Mouse (Mus musculus) CH12.LX (cell line): ENCODE measurements around the gene Cuta. TPM values are rescaled to one million over a fixed set of nuclear protein-coding genes. Genes with fewer than 3 reads are reported as not detected.

Experiments used
- DNase-seq: peaks from one replicate; pipeline ENCODE4 v3.0.0-alpha.2; 2013; ENCODE audit errors: extremely low read depth
- H3K27ac ChIP-seq: 2 replicates; pipeline ENCODE4 v1.5.1; 2012; ENCODE audit warnings: low read depth, mild to moderate bottlenecking, control low read depth, moderate library complexity; ENCODE audit not compliant: insufficient read depth
- H3K27me3 ChIP-seq: replicated peaks from 2 replicates; pipeline ENCODE3; 2012; ENCODE audit warnings: inconsistent platforms
- H3K36me3 ChIP-seq, 2 experiments: replicated peaks in 1 of 2; 2 replicates each; pipeline versions ENCODE3 to v1.6.1; 2012; ENCODE audit warnings: inconsistent platforms in 1 of 2, low read length in 1 of 2, mild to moderate bottlenecking in 1 of 2, mixed read lengths in 1 of 2, moderate library complexity in 1 of 2; ENCODE audit not compliant: control insufficient read depth in 1 of 2, insufficient read depth in 1 of 2
- H3K4me1 ChIP-seq, 2 experiments: 2 replicates each; pipeline ENCODE4 v1.6.1; 2012; ENCODE audit warnings: inconsistent platforms in 1 of 2, moderate library complexity in 1 of 2; ENCODE audit not compliant: insufficient read depth in 2 of 2, control insufficient read depth in 1 of 2
- H3K4me2 ChIP-seq: 2 replicates; pipeline ENCODE4 v1.6.1; 2012; ENCODE audit warnings: low read depth, mild to moderate bottlenecking, control low read depth; ENCODE audit not compliant: poor library complexity, insufficient read depth, severe bottlenecking
- H3K4me3 ChIP-seq, 3 experiments: fragments of 150-350 bp in 1 of 3; sonication (generic) in 1 of 3; replicated peaks in 1 of 3; 2 replicates each; pipeline versions ENCODE3 to v1.5.1; 2011 to 2012; ENCODE audit warnings: low read depth in 2 of 3, low read length in 2 of 3, mild to moderate bottlenecking in 2 of 3, moderate library complexity in 2 of 3, control low read depth in 1 of 3, improper control_type of control experiment in 1 of 3, inconsistent platforms in 1 of 3, mixed read lengths in 1 of 3; ENCODE audit not compliant: poor library complexity in 1 of 3
- H3K79me2 ChIP-seq: replicated peaks from 2 replicates; pipeline ENCODE4 v1.6.1; 2012; ENCODE audit warnings: mild to moderate bottlenecking, moderate library complexity; ENCODE audit not compliant: control insufficient read depth, poor library complexity, insufficient read depth, severe bottlenecking; ENCODE audit errors: extremely low read depth
- H3K9ac ChIP-seq: 2 replicates; pipeline ENCODE4 v1.6.1; 2012; ENCODE audit warnings: low read depth, mild to moderate bottlenecking, control low read depth, moderate library complexity; ENCODE audit not compliant: insufficient read depth
- H3K9me3 ChIP-seq: replicated peaks from 2 replicates; pipeline ENCODE3; 2012; ENCODE audit warnings: low read length, inconsistent platforms, mixed read lengths
- BHLHE40 ChIP-seq: IDR thresholded peaks from 2 replicates; pipeline ENCODE4 v1.6.1; 2011; ENCODE audit warnings: mild to moderate bottlenecking, low read depth, low read length, improper control_type of control experiment
- CHD1 ChIP-seq: IDR thresholded peaks from 2 replicates; pipeline ENCODE4 v1.6.1; 2012; ENCODE audit warnings: low read depth, low read length, improper control_type of control experiment, inconsistent platforms
- CTCF ChIP-seq, 2 experiments: IDR thresholded peaks in 1 of 2; conservative IDR thresholded peaks in 1 of 2; 2 replicates each; pipeline ENCODE4 v1.5.1; 2011 to 2012; ENCODE audit warnings: low read depth in 2 of 2, low read length in 2 of 2, improper control_type of control experiment in 1 of 2, inconsistent platforms in 1 of 2, mild to moderate bottlenecking in 1 of 2, moderate library complexity in 1 of 2
- EP300 ChIP-seq: IDR thresholded peaks from 2 replicates; pipeline ENCODE4 v1.6.1; 2011; ENCODE audit warnings: low read length, improper control_type of control experiment
- GABPA ChIP-seq: IDR thresholded peaks from 2 replicates; pipeline ENCODE4 v1.6.1; 2012; ENCODE audit warnings: low read depth, low read length, improper control_type of control experiment, inconsistent platforms; ENCODE audit not compliant: insufficient replicate concordance
- HCFC1 ChIP-seq: IDR thresholded peaks from 2 replicates; pipeline ENCODE4 v1.6.1; 2012; ENCODE audit warnings: low read depth, mild to moderate bottlenecking, inconsistent platforms, low read length, improper control_type of control experiment
- JUND ChIP-seq: conservative IDR thresholded peaks from 2 replicates; pipeline ENCODE4 v1.6.1; 2011; ENCODE audit warnings: low read depth, low read length, improper control_type of control experiment
- MAFK ChIP-seq: IDR thresholded peaks from 2 replicates; pipeline ENCODE4 v1.6.1; 2011; ENCODE audit warnings: low read length, improper control_type of control experiment; ENCODE audit not compliant: insufficient replicate concordance
- NRF1 ChIP-seq: IDR thresholded peaks from 2 replicates; pipeline ENCODE4 v1.6.1; 2014; ENCODE audit warnings: low read depth, mild to moderate bottlenecking, inconsistent platforms, low read length, improper control_type of control experiment, moderate library complexity
- PAX5 ChIP-seq: IDR thresholded peaks from 2 replicates; pipeline ENCODE4 v1.6.1; 2012; ENCODE audit warnings: low read length, inconsistent platforms, mixed read lengths
- POLR2A ChIP-seq: IDR thresholded peaks from 2 replicates; pipeline ENCODE4 v1.6.1; 2011; ENCODE audit warnings: low read depth, mild to moderate bottlenecking, improper control_type of control experiment, low read length
- RAD21 ChIP-seq: IDR thresholded peaks from 2 replicates; pipeline ENCODE4 v1.6.1; 2011; ENCODE audit warnings: low read depth, mild to moderate bottlenecking, low read length, improper control_type of control experiment, moderate library complexity
- RCOR1 ChIP-seq: conservative IDR thresholded peaks from 2 replicates; pipeline ENCODE4 v1.6.1; 2012; ENCODE audit warnings: low read depth, mild to moderate bottlenecking, inconsistent platforms, low read length, improper control_type of control experiment
- SIN3A ChIP-seq: IDR thresholded peaks from 2 replicates; pipeline ENCODE4 v1.6.1; 2012; ENCODE audit warnings: low read length, improper control_type of control experiment, inconsistent platforms
- TBP ChIP-seq: conservative IDR thresholded peaks from 2 replicates; pipeline ENCODE4 v1.6.1; 2011; ENCODE audit warnings: low read depth, low read length, improper control_type of control experiment
- UBTF ChIP-seq: IDR thresholded peaks from 2 replicates; pipeline ENCODE4 v1.6.1; 2012; ENCODE audit warnings: low read depth, mild to moderate bottlenecking, inconsistent platforms, low read length, improper control_type of control experiment, moderate library complexity
- USF1 ChIP-seq: IDR thresholded peaks from 2 replicates; pipeline ENCODE4 v1.6.1; 2014; ENCODE audit warnings: low read depth, mild to moderate bottlenecking, inconsistent platforms, low read length, improper control_type of control experiment
- ZC3H11A ChIP-seq: IDR thresholded peaks from 2 replicates; pipeline ENCODE4 v1.6.1; 2012; ENCODE audit warnings: low read depth, mild to moderate bottlenecking, inconsistent platforms, low read length, improper control_type of control experiment
- ZNF384 ChIP-seq: IDR thresholded peaks from 2 replicates; pipeline ENCODE4 v1.6.1; 2012; ENCODE audit warnings: low read depth, low read length, improper control_type of control experiment, inconsistent platforms
- dilution Hi-C: fragments of 300-500 bp; cut with MboI; formaldehyde crosslinking; loops from 2 replicates; pipeline ENCODE4 v1.14.3; 2020; ENCODE audit warnings: low sequenced_read_pairs; ENCODE audit not compliant: extremely low pct_unique_long_range_greater_than_20kb, extremely low pct_ligation_motif_present
- in situ Hi-C: fragments of 300-500 bp; cut with MboI; formaldehyde crosslinking; loops from 3 replicates; pipeline ENCODE4 v1.14.3; 2019; ENCODE audit warnings: low sequenced_read_pairs, low pct_ligation_motif_present, low pct_unique_long_range_greater_than_20kb, mixed read lengths
- polyA plus RNA-seq: library from polyadenylated mRNA; unstranded; fragments of >175 nt; gene quantifications from 2 replicates; pipeline ENCODE4 v1.2.1, GENCODE M21; 2012; ENCODE audit warnings: low read depth; ENCODE audit not compliant: insufficient read length
- total RNA-seq, 2 experiments: library from RNA; depleted of rRNA; stranded (reverse); fragments of 300-350 nt in 1 of 2; fragments of >200 nt in 1 of 2; gene quantifications; 2 replicates each; pipeline ENCODE4 v1.2.3; 2012 to 2014

Cuta gene
- total and polyA plus RNA-seq, 3 experiments = 30.5 to 121 (median 34.6) TPM

DNA sequence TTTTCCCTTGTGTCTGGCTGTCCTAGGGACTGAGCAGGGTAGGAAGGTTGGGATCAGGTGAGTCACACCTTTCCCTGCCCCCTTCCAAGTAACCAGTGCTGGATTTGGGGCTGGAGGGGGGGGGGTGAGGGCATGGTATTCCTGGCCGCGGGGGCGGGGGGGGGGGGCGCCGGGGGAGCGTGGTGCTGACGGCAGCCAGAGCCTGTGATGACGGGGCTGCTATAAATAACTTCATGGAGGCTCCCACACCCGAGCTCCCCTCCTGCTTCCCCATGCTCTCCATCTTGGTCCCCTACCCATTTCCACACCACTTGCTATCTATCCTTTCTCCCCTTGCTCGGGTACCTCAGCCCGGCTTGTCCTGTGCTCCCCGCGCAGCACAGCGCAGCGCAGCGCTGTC, 14.4 kb upstream of the Cuta start:
- Histone ChIP-seq H3K27me3 (peaks cover 56% of the 10 kb centered on the region), H3K27ac (no peak overlapping the region), H3K4me1 (peaks cover 3 to 5% of the 10 kb centered on the region in 2 experiments; a peak in 3 of 4 replicates), H3K9me3 (no peaks in the 10 kb centered on the region), H3K36me3 (peaks cover 0 to 8% of the 10 kb centered on the region in 2 experiments), H3K9ac (no peak overlapping the region), H3K4me3 (no peak overlapping the region), H3K79me2 (no peaks in the 10 kb centered on the region), H3K4me2 (no peak overlapping the region)
- no peak for DNase-seq
- TF ChIP-seq TBP (no peak), USF1 (no peak), ZC3H11A (no peak), PAX5 (no peak), BHLHE40 (no peak), UBTF (no peak), SIN3A (no peak), RCOR1 (no peak)
- dilution Hi-C loops = no loop called here
- in situ Hi-C loops = no loop called here

DNA sequence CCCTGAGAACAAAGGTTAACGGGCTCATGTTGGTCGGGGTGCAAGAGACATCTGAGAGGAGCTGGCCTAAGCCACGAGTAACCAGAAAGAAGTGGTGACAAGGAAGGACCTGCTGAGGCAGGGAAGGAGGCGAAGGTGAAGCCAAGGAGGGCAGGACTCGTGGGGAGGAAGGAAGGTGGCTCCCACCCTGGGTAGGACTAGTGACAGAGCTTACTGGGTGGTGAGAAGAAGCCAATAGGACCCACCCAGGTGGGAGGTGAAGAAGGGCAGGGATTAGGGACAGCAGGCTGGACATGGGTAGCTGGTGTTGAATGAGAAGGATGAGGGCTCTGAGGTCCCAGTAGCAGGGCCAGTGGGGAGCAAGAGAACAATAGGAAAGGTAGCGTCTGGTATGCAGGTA, 13.8 kb upstream of the Cuta start:
- Histone ChIP-seq H3K27ac (no peak overlapping the region), H3K4me2 (no peak overlapping the region), H3K79me2 (no peaks in the 10 kb centered on the region), H3K27me3 (peaks cover 56% of the 10 kb centered on the region), H3K4me3 (no peak overlapping the region), H3K36me3 (peaks cover 0 to 8% of the 10 kb centered on the region in 2 experiments), H3K9ac (no peak overlapping the region), H3K9me3 (no peaks in the 10 kb centered on the region)
- in situ Hi-C loops = no loop called here
- dilution Hi-C loops = no loop called here
- no peak for DNase-seq
- TF ChIP-seq CHD1 (no peak), POLR2A (no peak), EP300 (no peak), RAD21 (no peak), HCFC1 (no peak), TBP (no peak), UBTF (no peak), GABPA (no peak), NRF1 (no peak), CTCF (conservative IDR thresholded peaks at IDR 0.05 in 1 of 2, IDR thresholded peaks at IDR 0.05 in 1 of 2; ENCODE audit: low read depth in 2 of 2, low read length in 2 of 2) (no peak), MAFK (no peak), JUND (no peak), RCOR1 (no peak), ZNF384 (no peak)
- TF ChIP-seq, all 38 proteins: peak for 0
- H3K4me1 ChIP-seq = peaks cover 3 to 5% of the 10 kb centered on the region in 2 experiments; a peak in 3 of 4 replicates
